Mouse (Mus musculus) MEL (cell line): Measurements from ENCODE around the gene Ccnd1. TPM values are rescaled to one million over a fixed set of nuclear protein-coding genes. Genes with fewer than 3 reads are reported as not detected.

Source experiments
- DNase-seq: peaks from one replicate; pipeline ENCODE4 v3.0.0; 2011; ENCODE audit warnings: low read depth, low spot score
- H3K27ac ChIP-seq: 2 replicates; pipeline ENCODE4 v1.5.1; 2012; ENCODE audit warnings: low read depth, mild to moderate bottlenecking, control low read depth, low read length, moderate library complexity; ENCODE audit not compliant: control insufficient read depth
- H3K27me3 ChIP-seq, 2 experiments: fragments of 150-350 bp in 1 of 2; sonication (generic) in 1 of 2; 2 replicates each; pipeline ENCODE4 v1.6.1; 2012; ENCODE audit warnings: low read length in 2 of 2, mild to moderate bottlenecking in 2 of 2, improper control_type of control experiment in 1 of 2, moderate library complexity in 1 of 2; ENCODE audit not compliant: insufficient read depth in 2 of 2, control insufficient read depth in 1 of 2
- H3K36me3 ChIP-seq, 2 experiments: 2 replicates each; pipeline ENCODE4 v1.6.1; 2012 to 2014; ENCODE audit warnings: low read length in 2 of 2, improper control_type of control experiment in 1 of 2, inconsistent platforms in 1 of 2, mild to moderate bottlenecking in 1 of 2; ENCODE audit not compliant: insufficient read depth in 2 of 2, control insufficient read depth in 1 of 2
- H3K4me1 ChIP-seq, 2 experiments: fragments of 150-350 bp in 1 of 2; sonication (generic) in 1 of 2; 2 replicates each; pipeline ENCODE4 v1.6.1; 2012; ENCODE audit warnings: low read length in 2 of 2, improper control_type of control experiment in 1 of 2, mild to moderate bottlenecking in 1 of 2; ENCODE audit not compliant: insufficient read depth in 2 of 2, control insufficient read depth in 1 of 2
- H3K4me3 ChIP-seq, 2 experiments: fragments of 150-350 bp in 1 of 2; sonication (generic) in 1 of 2; 2 replicates each; pipeline ENCODE4 v1.5.1; 2012; ENCODE audit warnings: low read depth in 2 of 2, low read length in 2 of 2, mild to moderate bottlenecking in 2 of 2, moderate library complexity in 2 of 2, control low read depth in 1 of 2, improper control_type of control experiment in 1 of 2; ENCODE audit not compliant: control insufficient read depth in 1 of 2, insufficient read depth in 1 of 2
- H3K79me2 ChIP-seq: 2 replicates; pipeline ENCODE4 v1.6.1; 2012; ENCODE audit warnings: mild to moderate bottlenecking, low read length, moderate library complexity; ENCODE audit not compliant: control insufficient read depth, poor library complexity, insufficient read depth
- H3K9ac ChIP-seq: 2 replicates; pipeline ENCODE4 v1.6.1; 2012; ENCODE audit warnings: low read depth, mild to moderate bottlenecking, control low read depth, low read length, moderate library complexity; ENCODE audit not compliant: control insufficient read depth, poor library complexity, severe bottlenecking
- H3K9me3 ChIP-seq: fragments of 150-350 bp; sonication (generic); replicated peaks from 2 replicates; pipeline ENCODE4 v1.6.1; 2012; ENCODE audit warnings: mild to moderate bottlenecking, low read length, improper control_type of control experiment, moderate library complexity; ENCODE audit not compliant: insufficient read depth
- BHLHE40 ChIP-seq: IDR thresholded peaks from 2 replicates; pipeline ENCODE4 v1.6.1; 2012; ENCODE audit warnings: low read depth, mild to moderate bottlenecking, inconsistent platforms, low read length, improper control_type of control experiment, borderline replicate concordance
- CHD2 ChIP-seq: IDR thresholded peaks from 2 replicates; pipeline ENCODE4 v1.6.1; 2011; ENCODE audit warnings: low read length, improper control_type of control experiment
- EP300 ChIP-seq, 2 experiments: IDR thresholded peaks; 2 replicates each; pipeline ENCODE4 v1.6.1; 2011; ENCODE audit warnings: improper control_type of control experiment in 2 of 2, low read length in 2 of 2, low read depth in 1 of 2, mild to moderate bottlenecking in 1 of 2
- GATA1 ChIP-seq: IDR thresholded peaks from 2 replicates; pipeline ENCODE4 v1.6.1; 2011; ENCODE audit warnings: low read depth, low read length, improper control_type of control experiment
- HCFC1 ChIP-seq: IDR thresholded peaks from 2 replicates; pipeline ENCODE4 v1.6.1; 2012; ENCODE audit warnings: low read depth, mild to moderate bottlenecking, inconsistent platforms, low read length, improper control_type of control experiment, moderate library complexity
- JUND ChIP-seq: IDR thresholded peaks from 2 replicates; pipeline ENCODE4 v1.6.1; 2011; ENCODE audit warnings: low read depth, mild to moderate bottlenecking, improper control_type of control experiment, low read length
- KAT2A ChIP-seq: conservative IDR thresholded peaks from 2 replicates; pipeline ENCODE4 v1.6.1; 2012; ENCODE audit warnings: low read depth, low read length, improper control_type of control experiment, inconsistent platforms
- MAFK ChIP-seq: IDR thresholded peaks from 2 replicates; pipeline ENCODE4 v1.6.1; 2011; ENCODE audit warnings: low read depth, mild to moderate bottlenecking, low read length, improper control_type of control experiment, borderline replicate concordance
- MAX ChIP-seq: IDR thresholded peaks from 2 replicates; pipeline ENCODE4 v1.6.1; 2011; ENCODE audit warnings: low read length, improper control_type of control experiment
- MAZ ChIP-seq: IDR thresholded peaks from 2 replicates; pipeline ENCODE4 v1.6.1; 2012; ENCODE audit warnings: low read depth, mild to moderate bottlenecking, inconsistent platforms, low read length, improper control_type of control experiment
- MYC ChIP-seq: IDR thresholded peaks from 2 replicates; pipeline ENCODE4 v1.6.1; 2011; ENCODE audit warnings: low read depth, mild to moderate bottlenecking, low read length, improper control_type of control experiment, moderate library complexity
- NRF1 ChIP-seq: IDR thresholded peaks from 2 replicates; pipeline ENCODE4 v1.6.1; 2014; ENCODE audit warnings: low read depth, mild to moderate bottlenecking, inconsistent platforms, low read length, improper control_type of control experiment, moderate library complexity; ENCODE audit not compliant: poor library complexity, insufficient read depth, severe bottlenecking
- POLR2A ChIP-seq, 2 experiments: IDR thresholded peaks; 2 replicates each; pipeline ENCODE4 v1.6.1; 2011 to 2012; ENCODE audit warnings: low read length in 2 of 2, mild to moderate bottlenecking in 2 of 2, control low read depth in 1 of 2, improper control_type of control experiment in 1 of 2, low read depth in 1 of 2, moderate library complexity in 1 of 2; ENCODE audit not compliant: control insufficient read depth in 1 of 2, insufficient read depth in 1 of 2, poor library complexity in 1 of 2
- POLR2AphosphoS5 ChIP-seq: IDR thresholded peaks from 2 replicates; pipeline ENCODE4 v1.6.1; 2012; ENCODE audit warnings: low read depth, borderline replicate concordance, mild to moderate bottlenecking, inconsistent platforms, low read length, moderate library complexity, mixed read lengths
- RAD21 ChIP-seq: IDR thresholded peaks from 2 replicates; pipeline ENCODE4 v1.6.1; 2011; ENCODE audit warnings: mild to moderate bottlenecking, low read depth, low read length, improper control_type of control experiment
- RCOR1 ChIP-seq: IDR thresholded peaks from 2 replicates; pipeline ENCODE4 v1.6.1; 2012; ENCODE audit warnings: low read depth, mild to moderate bottlenecking, inconsistent platforms, low read length, improper control_type of control experiment
- SIN3A ChIP-seq: IDR thresholded peaks from 2 replicates; pipeline ENCODE4 v1.6.1; 2012; ENCODE audit warnings: low read length, improper control_type of control experiment, inconsistent platforms
- SMC3 ChIP-seq: IDR thresholded peaks from 2 replicates; pipeline ENCODE4 v1.6.1; 2011; ENCODE audit warnings: low read depth, low read length, improper control_type of control experiment
- TBP ChIP-seq: IDR thresholded peaks from 2 replicates; pipeline ENCODE4 v1.8.0; 2011; ENCODE audit warnings: low read depth, low read length, improper control_type of control experiment
- UBTF ChIP-seq: IDR thresholded peaks from 2 replicates; pipeline ENCODE4 v1.6.1; 2012; ENCODE audit warnings: low read depth, mild to moderate bottlenecking, inconsistent platforms, low read length, improper control_type of control experiment, moderate library complexity, borderline replicate concordance; ENCODE audit not compliant: insufficient read depth
- ZKSCAN1 ChIP-seq: IDR thresholded peaks from 2 replicates; pipeline ENCODE4 v1.6.1; 2012; ENCODE audit warnings: low read depth, mild to moderate bottlenecking, inconsistent platforms, low read length, improper control_type of control experiment, moderate library complexity
- polyA plus RNA-seq, 2 experiments: library from polyadenylated mRNA; stranded (reverse) in 1 of 2; unstranded in 1 of 2; fragments of >175 nt in 1 of 2; fragments of >200 nt in 1 of 2; gene quantifications; 2 replicates each; pipeline versions ENCODE4 v1.2.1 to v1.2.4; 2012; ENCODE audit warnings: low replicate concordance in 2 of 2, low read depth in 1 of 2; ENCODE audit not compliant: insufficient read length in 2 of 2, insufficient read depth in 1 of 2, missing spikeins in 1 of 2
- total RNA-seq: library from RNA; depleted of rRNA; stranded (reverse); fragments of 300-350 nt; gene quantifications from 2 replicates; pipeline ENCODE4 v1.2.3, GENCODE M21; 2012

Ccnd1 gene
- total and polyA plus RNA-seq, 3 experiments, result 0.08 to 0.38 TPM; not detected in 1

DNA sequence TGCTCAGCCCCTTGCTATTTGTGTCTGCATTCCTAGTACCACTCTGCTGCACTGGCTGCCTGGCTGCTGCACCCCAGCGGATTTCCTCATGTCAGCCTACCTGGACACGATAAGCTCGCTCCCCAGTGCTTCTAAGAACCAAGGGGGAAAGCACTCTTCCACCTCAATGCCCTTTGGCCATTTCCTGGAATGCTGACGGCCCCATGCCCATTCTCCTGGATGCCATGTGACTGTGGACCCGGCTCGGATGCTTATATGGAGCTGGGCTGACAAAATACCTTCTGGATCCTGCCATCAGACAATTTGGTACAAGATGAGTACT lies 10.9 kb downstream of the Ccnd1 start:
- Histone ChIP-seq H3K79me2 (no peaks in the 10 kb centered on the region), H3K36me3 (no peaks in the 10 kb centered on the region), H3K27me3 (no peaks in the 10 kb centered on the region), H3K27ac (no peak overlapping the region), H3K4me3 (no peak overlapping the region), H3K9me3 (no peaks in the 10 kb centered on the region), H3K4me1 (no peaks in the 10 kb centered on the region), H3K9ac (no peak overlapping the region)
- no peak for TF ChIP-seq EP300 (IDR thresholded peaks at IDR 0.05; ENCODE audit: low read depth in 1 of 2, low read length in 2 of 2)
- TF ChIP-seq KAT2A, result no peak
- TF ChIP-seq UBTF, result no peak
- no peak for TF ChIP-seq POLR2A (IDR thresholded peaks at IDR 0.05; ENCODE audit: control insufficient read depth in 1 of 2, insufficient read depth in 1 of 2, low read depth in 1 of 2, low read length in 2 of 2, poor library complexity in 1 of 2)
- TF ChIP-seq JUND, result no peak
- no peak for TF ChIP-seq MAX
- TF ChIP-seq MAZ, result no peak
- no peak for DNase-seq

DNA sequence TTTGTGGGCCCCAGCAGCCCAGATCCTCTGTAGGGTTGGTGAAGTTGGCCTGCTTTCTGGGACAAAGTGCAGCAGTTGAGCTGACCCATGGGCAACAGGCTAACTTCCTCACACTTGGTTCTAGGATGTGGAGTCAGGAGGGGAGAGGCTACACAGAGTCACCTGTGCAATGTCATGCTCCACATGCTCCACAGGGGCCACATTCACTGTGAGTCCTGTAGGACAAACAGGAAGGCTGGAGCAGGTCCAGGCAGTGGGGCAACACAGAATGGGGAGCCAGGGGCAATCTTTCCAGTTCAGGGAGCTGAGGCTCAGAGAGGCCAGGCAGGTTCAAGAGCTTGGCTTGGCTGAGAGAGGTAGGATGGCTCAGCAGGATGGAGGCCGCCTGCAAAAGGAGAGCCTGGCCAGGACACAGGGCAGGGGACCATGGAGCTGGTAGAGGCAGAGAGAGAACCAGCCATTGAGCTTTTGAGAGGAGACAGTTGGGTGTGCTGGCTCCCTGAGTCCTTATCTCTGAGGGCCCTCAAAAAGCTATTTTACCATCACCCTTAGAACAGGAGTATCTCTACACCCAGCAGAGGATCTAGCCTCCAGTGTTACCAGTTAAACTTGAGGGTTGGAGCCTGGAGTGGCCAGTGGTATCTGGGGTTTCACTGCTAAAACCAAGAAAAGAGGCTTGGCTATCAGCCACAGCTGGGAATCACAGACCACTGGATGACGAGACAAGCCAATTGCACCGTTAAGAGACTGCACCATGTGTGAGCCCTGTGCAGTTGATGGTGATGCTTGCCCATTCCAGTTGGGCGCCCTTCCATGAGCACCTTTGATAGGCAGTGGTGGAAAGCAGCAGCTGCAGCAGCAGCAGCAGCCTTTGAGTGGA lies 11.5 kb downstream of the Ccnd1 start:
- Histone ChIP-seq H3K9ac (no peak overlapping the region), H3K4me3 (no peak overlapping the region), H3K27ac (no peak overlapping the region), H3K9me3 (no peaks in the 10 kb centered on the region), H3K36me3 (no peaks in the 10 kb centered on the region), H3K79me2 (no peaks in the 10 kb centered on the region), H3K4me1 (no peaks in the 10 kb centered on the region), H3K27me3 (no peaks in the 10 kb centered on the region)
- DNase-seq, result no peak
- TF ChIP-seq HCFC1, result no peak
- no peak for TF ChIP-seq POLR2AphosphoS5
- TF ChIP-seq MYC, result no peak
- TF ChIP-seq ZKSCAN1, result no peak
- TF ChIP-seq JUND, result no peak

DNA sequence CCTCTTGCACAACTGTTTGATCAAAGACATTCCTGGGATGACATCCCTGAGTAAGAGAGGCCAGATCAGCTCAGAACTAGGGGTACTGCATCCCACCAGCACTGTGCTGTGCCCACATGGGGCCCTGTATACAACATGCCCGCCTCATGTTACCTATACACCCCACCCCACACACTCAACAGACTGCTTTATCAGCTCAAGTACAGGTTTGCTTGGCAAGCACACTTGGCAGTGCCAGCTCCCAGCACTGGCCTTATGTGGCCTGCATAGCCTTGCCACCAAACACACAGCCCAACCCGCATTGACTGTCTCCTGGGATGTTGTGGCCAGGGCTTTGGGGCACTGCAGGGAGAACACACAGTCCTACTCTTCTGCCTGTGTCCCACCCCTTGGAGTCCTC lies 12.1 kb downstream of the Ccnd1 start:
- H3K36me3 ChIP-seq, result no peaks in the 10 kb centered on the region

More for the DNA sequence above, 12.1 kb downstream of the Ccnd1 start:
- no peak for DNase-seq
- no peaks in the 10 kb centered on the region for H3K9me3 ChIP-seq
- no peak overlapping the region for H3K27ac ChIP-seq
- H3K4me3 ChIP-seq, result no peak overlapping the region
- TF ChIP-seq POLR2AphosphoS5, result no peak
- TF ChIP-seq SIN3A, result no peak
- TF ChIP-seq SMC3, result no peak
- TF ChIP-seq TBP, result no peak
- TF ChIP-seq ZKSCAN1, result no peak
- no peak for TF ChIP-seq CHD2
- TF ChIP-seq GATA1, result no peak
- no peak for TF ChIP-seq MAFK
- TF ChIP-seq RCOR1, result no peak
- no peak for TF ChIP-seq RAD21
- TF ChIP-seq BHLHE40, result no peak
- TF ChIP-seq NRF1, result no peak
- no peaks in the 10 kb centered on the region for H3K79me2 ChIP-seq
- H3K9ac ChIP-seq, result no peak overlapping the region
- H3K4me1 ChIP-seq, result no peaks in the 10 kb centered on the region
- no peaks in the 10 kb centered on the region for H3K27me3 ChIP-seq
